Mouse (Mus musculus) testis, adult 2 months (tissue): ENCODE results near the gene Susd3. TPM values are rescaled to one million over a fixed set of nuclear protein-coding genes. Genes with fewer than 3 reads are reported as not detected.

Experiments used
- H3K27ac ChIP-seq: fragments of 200-500 bp; 2 replicates; pipeline ENCODE4 v1.5.1; 2012; ENCODE audit warnings: low read depth, low read length; ENCODE audit not compliant: control insufficient read depth, insufficient read depth
- H3K27me3 ChIP-seq: fragments of 200-500 bp; 2 replicates; pipeline ENCODE4 v1.6.1; 2012; ENCODE audit warnings: mild to moderate bottlenecking, low read length, moderate library complexity; ENCODE audit not compliant: control insufficient read depth, insufficient read depth
- H3K36me3 ChIP-seq: fragments of 200-500 bp; 2 replicates; pipeline ENCODE4 v1.6.1; 2012; ENCODE audit warnings: mild to moderate bottlenecking, low read length; ENCODE audit not compliant: control insufficient read depth, insufficient read depth
- H3K4me1 ChIP-seq: fragments of 200-500 bp; 2 replicates; pipeline ENCODE4 v1.6.1; 2012; ENCODE audit warnings: low read length; ENCODE audit not compliant: control insufficient read depth, insufficient read depth
- H3K4me3 ChIP-seq: fragments of 200-500 bp; 2 replicates; pipeline ENCODE4 v1.5.1; 2012; ENCODE audit warnings: low read depth, mild to moderate bottlenecking, low read length, moderate library complexity, mixed read lengths; ENCODE audit not compliant: control insufficient read depth
- CTCF ChIP-seq: fragments of 200-500 bp; IDR thresholded peaks from 2 replicates; pipeline ENCODE4 v1.5.1; 2012; ENCODE audit warnings: low read depth, mild to moderate bottlenecking, inconsistent platforms, low read length, moderate library complexity; ENCODE audit not compliant: control insufficient read depth, insufficient read depth, insufficient replicate concordance
- POLR2A ChIP-seq: fragments of 200-500 bp; IDR thresholded peaks from 2 replicates; pipeline ENCODE4 v1.6.1; 2012; ENCODE audit warnings: low read depth, mild to moderate bottlenecking, inconsistent platforms, low read length, moderate library complexity; ENCODE audit not compliant: control insufficient read depth
- polyA plus RNA-seq: library from polyadenylated mRNA; depleted of rRNA; stranded (reverse); fragments of >200 nt; gene quantifications from 2 replicates; pipeline ENCODE4 v1.2.3, GENCODE M21; 2012

Susd3 gene
- polyA plus RNA-seq, 1 experiment: 51.3 TPM

GRCm38 (mm10) chr13:49209306-49209705, 39.2 kb downstream of the Susd3 start:
- H3K36me3 ChIP-seq: no peaks in the 10 kb centered on the region
- H3K4me1 ChIP-seq: peaks cover 5% of the 10 kb centered on the region
- H3K4me3 ChIP-seq: no peak overlapping the region
- TF ChIP-seq CTCF (no peak), POLR2A (no peak)
- H3K27me3 ChIP-seq: no peaks in the 10 kb centered on the region
- H3K27ac ChIP-seq: no peak overlapping the region

- Histone ChIP-seq H3K27me3 (no peaks in the 10 kb centered on the region), H3K36me3 (no peaks in the 10 kb centered on the region), H3K4me3 (no peak overlapping the region), H3K4me1 (peaks cover 2% of the 10 kb centered on the region), H3K27ac (no peak overlapping the region)
- no peak for TF ChIP-seq CTCF
- TF ChIP-seq POLR2A: no peak
These were observed 42.2 kb downstream of the Susd3 start for GRCm38 (mm10) chr13:49206341-49206740.

GRCm38 (mm10) chr13:49205381-49205998, 43.0 kb downstream of the Susd3 start:
- Histone ChIP-seq H3K4me1 (peaks cover 2% of the 10 kb centered on the region), H3K27me3 (no peaks in the 10 kb centered on the region), H3K4me3 (no peak overlapping the region), H3K27ac (no peak overlapping the region), H3K36me3 (no peaks in the 10 kb centered on the region)
- TF ChIP-seq POLR2A (no peak), CTCF (peak; percentile 95)

- Histone ChIP-seq H3K36me3 (no peaks in the 10 kb centered on the region), H3K4me3 (no peak overlapping the region), H3K4me1 (peaks cover 2% of the 10 kb centered on the region), H3K27ac (no peak overlapping the region), H3K27me3 (no peaks in the 10 kb centered on the region)
- TF ChIP-seq CTCF (no peak), POLR2A (no peak)
These were observed 46.0 kb downstream of the Susd3 start for GRCm38 (mm10) chr13:49202556-49202955.

GRCm38 (mm10) chr13:49200688-49201087, 47.8 kb downstream of the Susd3 start:
- no peaks in the 10 kb centered on the region for H3K27me3 ChIP-seq
- TF ChIP-seq POLR2A: no peak
- no peak for TF ChIP-seq CTCF
- no peaks in the 10 kb centered on the region for H3K36me3 ChIP-seq
- H3K4me1 ChIP-seq: peaks cover 2% of the 10 kb centered on the region
- H3K4me3 ChIP-seq: no peak overlapping the region
- no peak overlapping the region for H3K27ac ChIP-seq

GRCm38 (mm10) chr13:49199891-49200290, 48.6 kb downstream of the Susd3 start:
- H3K27me3 ChIP-seq: no peaks in the 10 kb centered on the region
- H3K4me3 ChIP-seq: no peak overlapping the region
- H3K4me1 ChIP-seq: no peaks in the 10 kb centered on the region; the same call in 1 of the 2 replicates
- no peaks in the 10 kb centered on the region for H3K36me3 ChIP-seq
- no peak for TF ChIP-seq POLR2A
- TF ChIP-seq CTCF: no peak
- H3K27ac ChIP-seq: no peak overlapping the region

GRCm38 (mm10) chr13:49198734-49199133, 49.8 kb downstream of the Susd3 start:
- Histone ChIP-seq H3K4me3 (no peak overlapping the region), H3K27me3 (no peaks in the 10 kb centered on the region), H3K36me3 (no peaks in the 10 kb centered on the region), H3K27ac (no peak overlapping the region), H3K4me1 (no peaks in the 10 kb centered on the region; the same call in 1 of the 2 replicates)
- TF ChIP-seq CTCF: no peak
- TF ChIP-seq POLR2A: no peak
